Mouse (Mus musculus) heart, embryonic 14.5 days (tissue): ENCODE results near the gene Bcas1. TPM values are rescaled to one million over a fixed set of nuclear protein-coding genes. Genes with fewer than 3 reads are reported as not detected.
A peak's percentile ranks its signal among the peaks of the same experiment; 100 is the strongest.

ENCODE experiments used
- ATAC-seq: fragments of 200-750 bp; cut with Nextera tagmentation; 2 replicates; pipeline ENCODE4 v1.8.0; 2017; ENCODE audit warnings: low read depth, moderate TSS enrichment; ENCODE audit not compliant: insufficient number of reproducible peaks, insufficient read depth, low FRiP score
- H3K27ac ChIP-seq, 2 experiments: fragments of 200-500 bp in 1 of 2; fragments of 300-500 bp in 1 of 2; sonication (generic) in 1 of 2; replicated peaks in 1 of 2; 2 replicates each; pipeline ENCODE4 v1.5.1; 2012 to 2014; ENCODE audit warnings: low read depth in 2 of 2, low read length in 2 of 2, control low read depth in 1 of 2, mild to moderate bottlenecking in 1 of 2, mixed read lengths in 1 of 2; ENCODE audit not compliant: control insufficient read depth in 1 of 2, insufficient read depth in 1 of 2
- H3K27me3 ChIP-seq: fragments of 300-500 bp; sonication (generic); 2 replicates; pipeline ENCODE4 v1.6.1; 2014; ENCODE audit warnings: mild to moderate bottlenecking, low read length, control low read depth; ENCODE audit not compliant: control insufficient read depth, insufficient read depth
- H3K36me3 ChIP-seq: fragments of 300-500 bp; sonication (generic); 2 replicates; pipeline ENCODE4 v1.6.1; 2014; ENCODE audit warnings: mild to moderate bottlenecking, control low read depth, low read length, mixed read lengths; ENCODE audit not compliant: control insufficient read depth, insufficient read depth
- H3K4me1 ChIP-seq, 2 experiments: fragments of 200-500 bp in 1 of 2; fragments of 300-500 bp in 1 of 2; sonication (generic) in 1 of 2; 2 replicates each; pipeline ENCODE4 v1.6.1; 2012 to 2014; ENCODE audit warnings: low read length in 2 of 2, control low read depth in 1 of 2, mixed read lengths in 1 of 2; ENCODE audit not compliant: control insufficient read depth in 2 of 2, insufficient read depth in 2 of 2
- H3K4me2 ChIP-seq: fragments of 300-500 bp; sonication (generic); 2 replicates; pipeline ENCODE4 v1.6.1; 2014; ENCODE audit warnings: mild to moderate bottlenecking, low read length
- H3K4me3 ChIP-seq, 2 experiments: fragments of 200-500 bp in 1 of 2; fragments of 300-500 bp in 1 of 2; sonication (generic) in 1 of 2; 2 replicates each; pipeline ENCODE4 v1.5.1; 2012 to 2014; ENCODE audit warnings: low read length in 2 of 2, mild to moderate bottlenecking in 2 of 2, control low read depth in 1 of 2, low read depth in 1 of 2, moderate library complexity in 1 of 2; ENCODE audit not compliant: control insufficient read depth in 1 of 2, insufficient read depth in 1 of 2
- H3K9ac ChIP-seq: fragments of 300-500 bp; sonication (generic); 2 replicates; pipeline ENCODE4 v1.6.1; 2014; ENCODE audit warnings: mild to moderate bottlenecking, low read length
- H3K9me3 ChIP-seq: fragments of 300-500 bp; sonication (generic); 2 replicates; pipeline ENCODE4 v1.6.1; 2016; ENCODE audit warnings: low read length, control low read depth; ENCODE audit not compliant: control insufficient read depth
- WGBS: fragments of 180-500 bp; shearing (Covaris S2); extraction: QIAGEN DNeasy Blood & Tissue Kit; methylation state at CpG from one replicate; pipeline ENCODE4 v1.1.7; 2014; 5-methylcytosine and 5-hydroxymethylcytosine counted together
- polyA plus RNA-seq: library from polyadenylated mRNA; unstranded; fragments of >200 nt; fragmentation: Nextera tagmentation; extraction: Ambion mirVana; gene quantifications from 2 replicates; pipeline ENCODE4 v1.2.1, GENCODE M21; 2014

The Bcas1 gene
- 0.43 and 1.1 TPM in 2 replicates for polyA plus RNA-seq

- Histone ChIP-seq H3K36me3 (no peaks in the 10 kb centered on the region), H3K27ac (no peak within 1 kb of the TSS), H3K4me3 (no peak within 1 kb of the TSS), H3K4me2 (no peak within 1 kb of the TSS), H3K4me1 (no peaks in the 10 kb centered on the region), H3K27me3 (peaks cover 6% of the 10 kb centered on the region; the same call in 1 of the 2 replicates), H3K9me3 (no peaks in the 10 kb centered on the region), H3K9ac (no peak within 1 kb of the TSS)
- WGBS = 78% methylated on average over 8 of the region's 8 CpGs
- ATAC-seq = no peak
Measured at GRCm38 (mm10) chr2:170427704-170428103, at the start of gene Bcas1. TSS of gene Bcas1 (minus strand) at chr2:170427845.

- Histone ChIP-seq H3K36me3 (no peaks in the 10 kb centered on the region), H3K9ac (no peak overlapping the region), H3K4me1 (no peaks in the 10 kb centered on the region; a peak in 1 of 4 replicates), H3K4me3 (no peak overlapping the region), H3K27me3 (peaks cover 82% of the 10 kb centered on the region), H3K4me2 (no peak overlapping the region), H3K9me3 (peaks cover 3% of the 10 kb centered on the region; the same call in 1 of the 2 replicates), H3K27ac (no peak overlapping the region)
- 13% methylated on average over 8 of the region's 8 CpGs for WGBS
- ATAC-seq = 0 out of 2 replicates have a peak, but pooled peaks have one; percentile 43
Measured at GRCm38 (mm10) chr2:170476643-170477042, 49.0 kb upstream of the Bcas1 start.

GRCm38 (mm10) chr2:170476215-170476614 lies 48.6 kb upstream of the Bcas1 start:
- Histone ChIP-seq H3K36me3 (no peaks in the 10 kb centered on the region), H3K9ac (no peak overlapping the region), H3K27ac (no peak overlapping the region), H3K4me1 (no peaks in the 10 kb centered on the region; a peak in 1 of 4 replicates), H3K27me3 (peaks cover 82% of the 10 kb centered on the region), H3K4me3 (no peak overlapping the region), H3K9me3 (peaks cover 3% of the 10 kb centered on the region; the same call in 1 of the 2 replicates), H3K4me2 (no peak overlapping the region)
- 60% methylated on average over 11 of the region's 11 CpGs for WGBS
- ATAC-seq = no peak

- Histone ChIP-seq H3K4me3 (no peak overlapping the region), H3K27me3 (peaks cover 82% of the 10 kb centered on the region), H3K4me2 (no peak overlapping the region), H3K9ac (no peak overlapping the region), H3K27ac (no peak overlapping the region), H3K4me1 (no peaks in the 10 kb centered on the region; a peak in 1 of 4 replicates), H3K36me3 (no peaks in the 10 kb centered on the region), H3K9me3 (peaks cover 3% of the 10 kb centered on the region; the same call in 1 of the 2 replicates)
- ATAC-seq = no peak
- WGBS = 74% methylated on average over 3 of the region's 3 CpGs
Measured at GRCm38 (mm10) chr2:170475164-170475563, 47.5 kb upstream of the Bcas1 start.

GRCm38 (mm10) chr2:170474125-170474524 lies 46.5 kb upstream of the Bcas1 start:
- no peaks in the 10 kb centered on the region for H3K36me3 ChIP-seq
- no peak for ATAC-seq
- WGBS = 89% methylated on average over 5 of the region's 5 CpGs
- peaks cover 3% of the 10 kb centered on the region; the same call in 1 of the 2 replicates for H3K9me3 ChIP-seq
- no peak overlapping the region for H3K9ac ChIP-seq
- H3K4me2 ChIP-seq = no peak overlapping the region
- peaks cover 80% of the 10 kb centered on the region for H3K27me3 ChIP-seq
- H3K27ac ChIP-seq = no peak overlapping the region
- H3K4me3 ChIP-seq = no peak overlapping the region
- peaks cover 0 to 5% of the 10 kb centered on the region in 2 experiments; a peak in 1 of 4 replicates for H3K4me1 ChIP-seq

- Histone ChIP-seq H3K4me2 (no peak overlapping the region), H3K4me3 (no peak overlapping the region), H3K9ac (no peak overlapping the region), H3K27me3 (peaks cover 93% of the 10 kb centered on the region), H3K36me3 (no peaks in the 10 kb centered on the region), H3K9me3 (peaks cover 6% of the 10 kb centered on the region; the same call in 1 of the 2 replicates), H3K27ac (no peak overlapping the region), H3K4me1 (peaks cover 0 to 5% of the 10 kb centered on the region in 2 experiments; a peak in 1 of 4 replicates)
- no peak for ATAC-seq
- 79% methylated on average over 5 of the region's 5 CpGs for WGBS
Measured at GRCm38 (mm10) chr2:170470591-170470990, 42.9 kb upstream of the Bcas1 start.

GRCm38 (mm10) chr2:170469616-170470308 lies 42.1 kb upstream of the Bcas1 start:
- Histone ChIP-seq H3K4me1 (peaks cover 3 to 5% of the 10 kb centered on the region in 2 experiments; a peak in 1 of 4 replicates), H3K27ac (no peak overlapping the region), H3K9me3 (peaks cover 6% of the 10 kb centered on the region; the same call in 1 of the 2 replicates), H3K9ac (no peak overlapping the region), H3K27me3 (peaks cover 89% of the 10 kb centered on the region), H3K4me2 (no peak overlapping the region), H3K36me3 (no peaks in the 10 kb centered on the region), H3K4me3 (no peak overlapping the region)
- no peak for ATAC-seq
- 10% methylated on average over 10 of the region's 10 CpGs for WGBS
